Mouse (Mus musculus) heart, embryonic 16.5 days (tissue): Measurements from ENCODE around the gene Lrrc23. TPM values are rescaled to one million over a fixed set of nuclear protein-coding genes. Genes with fewer than 3 reads are reported as not detected.

Experiments used
- ATAC-seq: fragments of 200-750 bp; cut with Nextera tagmentation; replicated peaks from 2 replicates; pipeline ENCODE4 v1.8.0; 2017; ENCODE audit warnings: moderate number of reproducible peaks; ENCODE audit not compliant: insufficient read depth, low FRiP score; ENCODE audit errors: extremely low read depth
- H3K27ac ChIP-seq: fragments of 300-500 bp; sonication (generic); 2 replicates; pipeline ENCODE4 v1.5.1; 2014; ENCODE audit warnings: mild to moderate bottlenecking, low read length, control low read depth, moderate library complexity
- H3K27me3 ChIP-seq: fragments of 300-500 bp; sonication (generic); 2 replicates; pipeline ENCODE4 v1.6.1; 2014; ENCODE audit warnings: low read length, mixed read lengths; ENCODE audit not compliant: control insufficient read depth, insufficient read depth
- H3K36me3 ChIP-seq: fragments of 300-500 bp; sonication (generic); 2 replicates; pipeline ENCODE4 v1.6.1; 2014; ENCODE audit not compliant: control insufficient read depth, insufficient read depth
- H3K4me1 ChIP-seq: fragments of 300-500 bp; sonication (generic); 2 replicates; pipeline ENCODE4 v1.6.1; 2014; ENCODE audit warnings: low read length, mixed read lengths; ENCODE audit not compliant: control insufficient read depth, insufficient read depth
- H3K4me2 ChIP-seq: fragments of 300-500 bp; sonication (generic); 2 replicates; pipeline ENCODE4 v1.6.1; 2014; ENCODE audit warnings: low read depth, mild to moderate bottlenecking, control low read depth, low read length
- H3K4me3 ChIP-seq: fragments of 300-500 bp; sonication (generic); 2 replicates; pipeline ENCODE4 v1.5.1; 2014; ENCODE audit warnings: mild to moderate bottlenecking, control low read depth, low read length
- H3K9ac ChIP-seq: fragments of 300-500 bp; sonication (generic); 2 replicates; pipeline ENCODE4 v1.6.1; 2014; ENCODE audit warnings: low read length, control low read depth
- H3K9me3 ChIP-seq: fragments of 300-500 bp; sonication (generic); replicated peaks from 2 replicates; pipeline ENCODE4 v1.6.1; 2016; ENCODE audit warnings: low read length; ENCODE audit not compliant: control insufficient read depth
- whole genome bisulfite sequencing: fragments of 180-500 bp; shearing (Covaris S2); extraction: QIAGEN DNeasy Blood & Tissue Kit; methylation state at CpG from one replicate; pipeline ENCODE4 v1.1.7; 2014; 5-methylcytosine and 5-hydroxymethylcytosine counted together
- polyA plus RNA-seq: library from polyadenylated mRNA; unstranded; fragments of >200 nt; fragmentation: Nextera tagmentation; extraction: Ambion mirVana; gene quantifications from 2 replicates; pipeline ENCODE4 v1.2.1, GENCODE M21; 2015

Gene Lrrc23
- polyA plus RNA-seq, 1 experiment from 2014 or later = 2.5 TPM

DNA sequence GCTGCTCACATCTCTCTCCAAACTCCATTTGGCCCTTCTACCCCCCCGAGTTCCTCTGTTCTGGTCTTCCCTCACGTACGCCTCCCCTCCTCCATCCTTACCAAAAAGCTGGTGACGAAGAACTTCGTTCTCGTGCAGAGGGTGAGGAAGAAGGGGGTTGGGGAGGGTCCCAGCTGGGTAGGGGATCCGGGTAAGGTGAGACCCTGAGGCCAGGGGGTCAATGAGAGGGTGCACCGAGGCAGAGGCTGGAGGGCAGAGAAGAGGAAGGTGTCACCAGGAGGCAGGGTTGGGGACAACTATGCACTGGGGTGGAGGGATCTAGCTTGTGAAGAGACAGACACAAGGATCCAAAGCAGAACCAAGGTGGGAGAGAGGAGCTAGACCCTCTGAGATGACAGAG, 35.9 kb downstream of the Lrrc23 start:
- no peak overlapping the region for H3K4me2 ChIP-seq
- H3K27ac ChIP-seq = no peak overlapping the region
- H3K27me3 ChIP-seq = no peaks in the 10 kb centered on the region
- peaks cover 25% of the 10 kb centered on the region for H3K4me1 ChIP-seq
- H3K4me3 ChIP-seq = no peak overlapping the region
- ATAC-seq = no peak
- 87% methylated on average over 8 of the region's 8 CpGs for WGBS
- no peak overlapping the region for H3K9ac ChIP-seq
- H3K9me3 ChIP-seq = no peaks in the 10 kb centered on the region
- H3K36me3 ChIP-seq = peaks cover 23% of the 10 kb centered on the region

DNA sequence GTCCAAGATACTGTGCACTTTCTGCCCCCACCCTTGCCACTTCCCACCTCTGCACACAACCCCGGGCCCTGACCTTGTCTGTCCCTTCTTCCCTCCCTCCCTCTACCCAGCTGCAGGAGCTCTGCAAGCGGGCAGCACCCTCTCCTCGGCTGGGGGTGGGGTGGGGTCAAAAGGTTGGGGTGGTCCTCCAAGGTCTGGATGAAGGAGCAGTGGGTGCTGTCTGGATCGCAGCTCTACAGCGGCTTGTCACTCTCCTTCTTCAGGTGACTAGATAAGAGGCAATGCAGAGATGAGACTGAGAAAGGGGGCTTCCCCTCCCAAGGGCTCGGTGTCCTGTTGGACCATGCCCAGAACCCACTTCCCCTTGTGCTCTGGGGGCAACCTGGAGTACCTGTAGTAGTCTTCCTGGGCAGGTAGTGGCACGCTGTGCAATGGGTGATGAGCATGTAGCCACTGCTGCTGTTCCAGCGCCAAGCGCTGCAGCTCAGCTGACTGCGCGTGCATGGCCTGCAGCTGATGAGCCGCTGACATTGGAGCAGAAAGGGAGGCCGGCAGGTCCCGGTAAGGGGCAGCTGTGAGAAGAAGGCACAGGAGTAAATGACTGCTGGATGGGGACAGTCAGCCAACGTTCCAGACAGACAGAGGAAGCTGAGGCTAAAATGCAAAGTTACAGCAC, 36.5 kb downstream of the Lrrc23 start:
- Histone ChIP-seq H3K36me3 (peaks cover 19% of the 10 kb centered on the region), H3K9me3 (no peaks in the 10 kb centered on the region), H3K4me2 (no peak overlapping the region), H3K27ac (no peak overlapping the region), H3K9ac (no peak overlapping the region), H3K4me3 (no peak overlapping the region), H3K4me1 (peaks cover 31% of the 10 kb centered on the region), H3K27me3 (no peaks in the 10 kb centered on the region)
- ATAC-seq = no peak
- 85% methylated on average over 15 of the region's 15 CpGs for WGBS

DNA sequence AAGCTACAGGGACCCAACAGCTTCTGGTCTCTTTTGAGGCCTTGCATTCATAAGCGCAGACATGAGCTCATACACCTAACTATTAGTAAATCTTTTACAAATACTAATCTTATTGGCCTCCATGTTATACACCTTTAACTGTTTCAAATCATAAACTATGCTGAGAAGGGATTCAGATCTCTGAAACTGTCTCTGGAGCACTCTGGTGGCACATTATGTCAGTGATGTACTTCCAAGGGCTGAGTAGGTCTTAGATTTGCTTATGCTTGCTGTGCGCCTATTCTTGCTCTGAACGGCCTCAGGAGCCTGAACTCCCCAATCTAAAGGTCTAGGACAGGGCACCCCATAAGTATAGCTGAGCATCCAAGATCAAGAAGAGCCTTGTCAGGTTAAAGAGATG, 37.7 kb downstream of the Lrrc23 start:
- H3K27me3 ChIP-seq = no peaks in the 10 kb centered on the region
- H3K9me3 ChIP-seq = no peaks in the 10 kb centered on the region
- WGBS = 72% methylated on average over 3 of the region's 3 CpGs
- peak overlapping the region; percentile 78 for H3K4me2 ChIP-seq
- H3K36me3 ChIP-seq = peaks cover 10% of the 10 kb centered on the region
- peak overlapping the region; percentile 92 for H3K9ac ChIP-seq
- H3K27ac ChIP-seq = peak overlapping the region; percentile 99
- no peak for ATAC-seq
- peak overlapping the region; percentile 75 for H3K4me3 ChIP-seq
- H3K4me1 ChIP-seq = peaks cover 31% of the 10 kb centered on the region

DNA sequence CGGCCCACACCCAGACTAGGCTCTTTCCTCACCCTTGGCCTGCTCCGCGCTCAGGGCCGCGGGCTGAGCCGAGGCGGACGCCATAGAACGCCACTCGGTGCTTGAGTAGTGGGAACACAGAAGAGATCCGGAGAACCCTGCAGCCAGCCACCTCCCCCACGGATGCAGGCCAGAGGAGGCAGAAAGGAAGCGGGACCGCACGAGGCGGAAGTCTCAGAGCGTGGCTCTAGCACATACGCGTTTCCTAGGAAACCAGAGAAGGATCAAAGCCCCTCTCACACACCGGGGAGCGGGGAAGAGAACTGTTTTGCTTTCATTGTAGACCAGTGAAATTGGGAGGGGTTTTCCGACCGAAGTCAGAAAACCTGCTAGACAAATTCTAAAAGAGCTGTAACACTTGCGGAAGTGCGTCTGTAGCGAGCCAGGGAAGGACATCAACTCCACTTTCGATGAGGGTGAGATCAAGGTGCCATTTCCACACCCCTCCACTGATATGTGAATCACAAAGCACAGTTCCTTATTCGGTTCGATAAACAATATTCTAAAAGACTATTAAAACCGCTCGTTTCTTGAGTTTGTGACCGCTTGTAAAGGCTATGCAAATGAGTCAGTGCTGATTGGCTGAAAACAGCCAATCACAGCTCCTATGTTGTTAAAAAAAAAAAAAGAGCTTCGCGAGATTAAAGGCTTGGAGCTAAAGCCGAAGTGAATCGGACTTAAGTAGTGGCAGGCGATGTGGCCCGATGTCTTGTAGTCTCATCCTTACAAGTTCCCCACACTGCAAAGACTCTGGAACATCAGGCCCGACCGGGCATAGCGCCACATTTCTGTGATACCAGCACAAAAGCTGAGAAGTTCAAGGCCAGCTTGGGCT, 38.4 kb downstream of the Lrrc23 start, which contains the start of gene Grcc10:
Gene Grcc10 (minus strand): TSS at position 487 of the 874 bp plus-strand sequence.
- WGBS = under 1% methylated on average over 41 of the region's 41 CpGs
- Histone ChIP-seq H3K4me2 (peak within 1 kb of the TSS; percentile 78), H3K27ac (peak within 1 kb of the TSS; percentile 99), H3K27me3 (no peaks in the 10 kb centered on the region), H3K9ac (peak within 1 kb of the TSS; percentile 92), H3K36me3 (peaks cover 10% of the 10 kb centered on the region), H3K4me1 (peaks cover 26% of the 10 kb centered on the region), H3K4me3 (peak within 1 kb of the TSS; percentile 75), H3K9me3 (no peaks in the 10 kb centered on the region)
- peak; percentile 64 for ATAC-seq

DNA sequence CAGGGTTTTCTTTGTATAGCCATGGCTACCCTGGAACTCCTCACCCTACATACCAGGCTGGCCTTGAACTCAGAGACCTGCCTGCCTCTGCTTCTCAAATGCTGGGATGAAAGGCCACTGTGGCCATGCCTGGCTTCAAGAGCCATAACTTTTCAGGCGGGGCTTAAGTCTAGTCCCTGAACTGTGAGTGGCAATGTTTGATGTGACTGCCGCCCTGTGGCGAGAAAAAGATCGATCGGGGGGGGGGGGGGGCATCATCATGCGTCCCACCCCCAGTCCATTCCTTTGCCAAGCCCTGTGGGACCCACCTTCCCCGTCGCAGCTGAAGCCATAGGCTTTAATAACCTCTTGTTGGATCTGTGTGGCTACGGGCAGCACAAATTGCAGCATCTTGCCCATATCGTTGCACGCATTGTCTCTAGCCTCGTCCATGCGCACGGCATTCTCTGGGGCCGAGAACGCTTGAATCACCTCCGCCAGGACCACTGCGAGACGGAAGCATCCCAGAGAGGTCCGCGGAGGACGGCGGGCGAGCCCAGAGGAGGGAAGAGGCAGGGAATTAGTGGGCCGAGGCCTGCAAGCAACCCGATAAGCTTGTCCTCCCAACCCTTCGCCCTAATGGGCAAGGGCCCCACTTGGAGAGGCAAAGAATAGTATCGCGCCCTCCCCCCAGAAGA, 39.2 kb downstream of the Lrrc23 start:
- H3K9ac ChIP-seq = peak overlapping the region; percentile 92
- H3K4me1 ChIP-seq = peaks cover 26% of the 10 kb centered on the region
- H3K36me3 ChIP-seq = peaks cover 10% of the 10 kb centered on the region
- peak; percentile 10 for ATAC-seq
- WGBS = under 1% methylated on average over 26 of the region's 29 CpGs
- peak overlapping the region; percentile 78 for H3K4me2 ChIP-seq
- no peaks in the 10 kb centered on the region for H3K9me3 ChIP-seq
- H3K4me3 ChIP-seq = peak overlapping the region; percentile 75
- peak overlapping the region; percentile 99 for H3K27ac ChIP-seq
- no peaks in the 10 kb centered on the region for H3K27me3 ChIP-seq

DNA sequence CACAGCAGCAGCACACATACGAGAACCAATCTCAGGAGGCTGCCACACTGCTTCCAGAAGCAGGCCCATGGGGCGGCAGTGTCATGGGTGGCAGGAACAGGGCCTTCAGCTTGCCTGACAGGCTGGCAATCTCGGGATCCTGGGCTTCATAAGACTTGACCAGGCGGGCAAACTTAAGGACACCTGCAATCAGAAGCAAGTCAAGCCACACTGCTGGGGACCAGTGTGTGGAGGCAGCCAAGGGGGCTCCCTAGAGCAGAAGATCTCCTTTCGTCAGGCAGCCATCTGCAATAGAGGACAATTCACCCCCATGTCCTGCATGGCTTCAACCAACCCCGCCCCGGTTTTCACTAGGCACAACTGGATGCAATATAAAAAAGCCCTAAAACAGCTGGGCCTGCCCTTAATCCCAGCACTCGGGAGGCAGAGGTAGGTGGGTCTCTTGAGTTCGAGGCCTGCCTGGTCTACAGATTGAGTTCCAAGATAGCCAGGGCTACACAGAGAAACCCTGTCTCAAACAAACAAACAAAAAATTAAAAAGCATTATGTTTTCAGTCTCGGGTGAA, 40.2 kb downstream of the Lrrc23 start:
- Histone ChIP-seq H3K36me3 (peaks cover 8% of the 10 kb centered on the region), H3K4me3 (no peak overlapping the region), H3K27ac (no peak overlapping the region; the same call in 1 of the 2 replicates), H3K27me3 (no peaks in the 10 kb centered on the region), H3K9me3 (no peaks in the 10 kb centered on the region), H3K9ac (peak overlapping the region; percentile 92), H3K4me2 (no peak overlapping the region), H3K4me1 (peaks cover 22% of the 10 kb centered on the region)
- 87% methylated on average over 10 of the region's 10 CpGs for WGBS
- no peak for ATAC-seq

DNA sequence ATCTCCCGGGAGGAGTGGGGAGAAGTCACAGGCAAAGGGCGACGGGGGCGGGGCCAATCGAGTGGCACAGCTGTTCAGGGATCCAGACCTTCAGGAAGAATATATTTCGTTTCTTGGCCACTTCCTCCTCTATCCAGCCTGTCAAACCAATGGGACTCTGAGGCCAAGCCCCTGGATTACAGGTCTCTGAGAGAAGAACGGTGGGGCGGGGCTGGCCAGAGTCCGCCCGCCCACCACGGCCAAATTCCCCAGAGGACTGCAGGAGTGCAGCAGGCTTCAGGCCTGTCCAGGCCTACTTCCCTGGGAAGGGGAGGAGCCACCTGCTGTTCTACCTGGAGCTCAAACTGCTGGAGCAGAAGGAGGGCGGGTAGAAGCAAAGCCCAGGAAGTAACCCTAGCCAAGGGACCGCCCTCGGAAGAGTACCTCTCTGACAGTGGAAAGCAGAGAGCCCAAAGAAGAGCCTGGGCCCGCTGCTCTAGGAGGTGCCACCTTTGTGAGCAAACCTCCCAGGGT, 41.0 kb downstream of the Lrrc23 start, which contains the start of gene Ptpn6:
Gene Ptpn6 (minus strand): TSS at position 204 of the 513 bp plus-strand sequence.
- Histone ChIP-seq H3K4me3 (peak within 1 kb of the TSS; percentile 18), H3K9me3 (no peaks in the 10 kb centered on the region), H3K4me2 (peak within 1 kb of the TSS; percentile 38), H3K4me1 (peaks cover 22% of the 10 kb centered on the region), H3K36me3 (peaks cover 8% of the 10 kb centered on the region), H3K27me3 (no peaks in the 10 kb centered on the region), H3K27ac (peak within 1 kb of the TSS; percentile 40), H3K9ac (peak within 1 kb of the TSS; percentile 92)
- no peak for ATAC-seq
- WGBS = 28% methylated on average over 15 of the region's 15 CpGs

DNA sequence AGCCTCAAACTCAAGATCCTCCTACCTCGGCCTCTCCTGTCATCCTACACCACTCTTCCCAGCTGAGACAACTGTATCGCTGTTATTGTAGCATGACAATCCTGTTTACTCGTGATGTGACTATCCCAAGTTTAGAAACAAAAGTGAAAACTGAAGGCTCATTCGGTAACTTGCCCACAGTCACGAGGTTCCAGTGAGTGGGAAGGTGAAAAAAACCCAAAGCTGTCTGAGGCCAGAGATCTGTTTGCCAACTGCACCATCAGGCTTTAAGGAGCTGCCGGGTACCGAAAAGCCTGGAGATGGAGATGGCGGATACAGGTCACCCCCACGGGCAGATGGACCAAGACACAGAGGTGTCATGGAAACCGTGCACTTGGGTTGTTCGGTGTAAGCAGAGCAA, 42.5 kb downstream of the Lrrc23 start:
- 0 out of 2 replicates have a peak, but pooled peaks cover 2% of the 10 kb centered on the region for H3K36me3 ChIP-seq
- ATAC-seq = no peak
- H3K4me2 ChIP-seq = no peak overlapping the region
- H3K4me1 ChIP-seq = peaks cover 22% of the 10 kb centered on the region
- 86% methylated on average over 11 of the region's 11 CpGs for WGBS
- H3K27me3 ChIP-seq = no peaks in the 10 kb centered on the region
- no peaks in the 10 kb centered on the region for H3K9me3 ChIP-seq
- H3K4me3 ChIP-seq = no peak overlapping the region
- H3K27ac ChIP-seq = no peak overlapping the region
- no peak overlapping the region for H3K9ac ChIP-seq
